Mouse (Mus musculus) cerebellum, adult 9-11 months (tissue): ENCODE measurements around the gene Wdr37.

ENCODE experiments used
- DNase-seq: peaks from one replicate; pipeline ENCODE4 v3.0.0; 2022

Wdr37 gene

DNA sequence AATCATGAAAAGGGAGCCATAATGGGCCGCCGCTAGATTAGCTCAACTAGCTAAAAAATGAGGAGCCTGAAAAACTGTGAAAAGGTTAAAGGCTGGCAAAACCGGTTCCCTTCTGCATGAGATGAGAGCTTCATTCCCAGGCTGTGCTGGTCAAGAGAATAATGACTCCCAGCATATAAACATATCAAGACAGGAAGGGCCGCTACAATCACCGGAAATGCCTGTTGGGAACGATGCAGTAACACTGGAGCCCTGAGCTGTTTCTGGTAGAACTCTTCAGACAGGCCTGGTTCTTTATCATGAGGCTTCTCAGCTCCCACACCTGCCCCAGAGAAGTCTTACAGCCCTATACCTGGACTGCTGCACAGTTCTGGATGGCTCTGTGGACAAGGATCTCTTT is 31.8 kb downstream of the Wdr37 start:
- DNase-seq: no peak

DNA sequence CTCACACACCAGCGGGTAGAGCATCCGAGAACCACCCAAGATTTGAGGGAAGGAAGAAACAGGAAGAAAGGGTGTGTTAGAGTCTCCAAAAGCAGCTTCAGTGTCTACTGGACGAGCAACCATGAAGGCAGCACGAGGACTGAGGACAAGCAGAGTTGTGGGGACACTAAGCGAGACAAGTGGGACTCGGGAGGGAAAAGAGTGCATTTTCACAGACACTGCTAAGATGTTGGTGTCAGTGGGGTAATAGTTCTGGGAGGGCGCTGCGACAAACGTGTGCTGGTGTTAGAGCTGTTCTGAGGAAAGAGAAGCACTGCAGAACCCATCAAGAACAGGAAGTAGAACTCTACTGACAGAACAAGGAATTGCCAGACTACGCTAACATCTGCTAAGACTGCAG is 32.6 kb downstream of the Wdr37 start:
- DNase-seq: no peak

DNA sequence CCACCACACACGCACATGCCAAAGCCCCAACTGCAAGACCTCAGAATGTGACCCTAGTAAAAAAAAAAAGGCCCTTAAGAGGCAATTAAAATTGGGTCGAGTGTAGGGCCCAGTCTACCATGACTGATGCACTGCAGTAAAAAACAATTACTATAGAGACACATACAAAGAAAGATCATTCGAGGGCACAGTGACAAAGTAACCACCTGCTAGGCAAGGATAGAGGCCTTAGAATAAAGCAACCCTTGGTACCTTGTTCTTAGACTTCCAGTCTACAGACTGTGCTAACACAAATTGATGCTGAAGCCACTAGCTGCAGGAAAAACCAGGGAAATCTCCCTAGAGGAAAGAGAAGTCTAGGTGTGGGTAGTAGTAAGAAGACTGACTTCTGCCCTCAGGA is 33.3 kb downstream of the Wdr37 start:
- DNase-seq: no peak

DNA sequence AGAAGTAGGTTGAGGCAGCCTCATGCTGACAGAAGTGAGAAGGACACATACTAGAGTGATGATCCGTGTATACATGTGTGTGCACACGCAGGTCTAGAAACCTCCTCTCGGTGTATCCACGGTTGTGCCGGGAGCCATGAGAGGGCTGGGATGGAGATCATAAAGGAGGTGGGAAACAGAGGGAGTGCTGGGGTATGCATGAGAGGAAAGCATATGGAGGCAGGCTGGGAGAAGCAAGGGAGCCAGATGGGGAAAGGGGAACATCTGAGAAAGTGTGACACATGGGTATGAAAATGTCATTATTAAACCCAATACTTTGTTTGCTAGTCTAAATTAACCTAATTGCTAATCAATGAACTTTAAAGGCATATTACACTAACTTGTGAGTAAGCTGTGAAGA is 37.1 kb downstream of the Wdr37 start:
- DNase-seq: no peak

DNA sequence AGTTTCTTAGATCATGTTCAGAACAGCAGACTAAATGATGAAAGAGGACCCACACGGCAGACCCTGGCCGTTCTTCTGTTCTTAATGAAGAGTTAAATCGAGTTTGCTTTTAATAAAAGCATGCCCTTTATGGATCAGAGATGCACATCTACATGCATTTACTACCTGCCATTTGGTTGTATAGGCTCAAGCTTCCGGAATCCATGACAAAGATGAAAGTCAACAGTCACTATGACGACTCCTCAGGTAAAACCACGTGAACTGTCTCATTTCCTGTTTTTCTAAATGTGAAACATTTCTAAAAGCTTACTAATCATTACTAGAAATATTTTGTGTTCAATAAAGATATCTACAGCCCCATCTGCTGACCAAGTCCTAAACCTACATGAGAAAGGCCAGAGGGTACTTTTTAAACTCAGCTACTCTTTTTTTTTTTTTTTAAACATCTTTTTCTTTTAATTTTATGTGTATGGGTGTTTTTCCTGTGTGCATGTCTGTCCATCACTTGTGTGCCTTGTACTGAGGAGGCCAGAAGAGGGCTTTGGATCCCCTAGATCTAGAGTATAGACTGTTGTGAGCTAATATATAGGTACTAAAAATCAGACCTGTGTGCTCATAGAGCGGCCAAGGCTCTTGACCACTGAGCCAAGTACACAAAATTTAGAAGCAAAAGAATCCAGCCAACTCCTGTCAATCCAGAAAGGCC is 40.0 kb downstream of the Wdr37 start:
- DNase-seq: no peak

DNA sequence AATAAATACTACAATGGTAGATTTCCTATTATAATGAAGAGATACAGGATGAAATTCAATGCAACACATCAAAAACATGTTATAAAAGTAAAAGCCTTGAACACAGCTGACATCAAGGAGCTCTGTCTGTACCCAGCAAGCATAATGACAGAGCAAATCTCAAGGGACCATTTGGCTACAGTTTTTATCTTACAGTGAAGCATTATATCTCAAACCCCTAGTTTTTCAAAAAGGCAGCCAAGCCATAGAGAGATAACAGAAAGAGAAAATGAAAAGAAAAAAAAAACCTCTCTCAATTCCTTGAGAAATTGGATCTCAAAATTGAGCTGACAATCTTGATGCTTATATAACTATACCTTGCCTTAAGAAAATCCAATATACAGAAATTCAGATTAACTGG is 41.0 kb downstream of the Wdr37 start:
- no peak for DNase-seq

DNA sequence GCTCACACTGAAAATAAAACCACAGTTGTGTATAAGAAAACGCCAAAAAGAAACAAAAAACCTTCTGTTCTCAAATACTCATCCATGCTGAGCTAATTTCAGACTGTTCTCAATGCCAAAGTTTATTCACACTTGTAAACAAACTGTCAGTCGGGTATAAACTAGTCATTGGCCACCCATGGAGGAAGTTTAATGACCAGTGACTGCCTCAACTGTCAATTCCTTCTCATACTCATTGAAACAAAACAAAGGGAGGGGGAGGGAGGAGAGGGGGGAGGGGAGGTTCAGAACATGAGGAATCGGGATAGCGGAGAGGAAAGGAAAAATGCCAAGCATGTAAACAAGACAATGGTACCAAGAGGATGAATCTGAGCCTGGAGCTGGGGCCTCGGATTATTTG is 41.9 kb downstream of the Wdr37 start:
- no peak for DNase-seq

DNA sequence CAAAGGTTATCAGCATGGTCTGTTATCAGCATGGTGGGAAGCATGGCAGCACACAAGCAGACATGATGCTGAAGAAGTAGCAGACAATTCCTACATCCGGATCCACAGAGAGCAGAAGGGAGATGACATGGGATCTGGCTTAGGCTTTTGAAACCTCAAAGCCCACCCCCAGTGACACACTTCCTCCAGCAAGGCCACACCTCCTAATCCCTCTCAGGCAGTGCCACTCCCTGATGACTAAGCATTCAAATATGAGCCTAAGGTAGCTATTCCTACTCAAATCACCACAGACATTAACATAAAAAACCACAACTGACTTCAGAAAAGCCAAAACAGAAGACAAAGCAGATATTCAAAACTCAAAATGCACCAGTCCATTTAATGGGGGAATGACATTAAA is 42.8 kb downstream of the Wdr37 start:
- no peak for DNase-seq

DNA sequence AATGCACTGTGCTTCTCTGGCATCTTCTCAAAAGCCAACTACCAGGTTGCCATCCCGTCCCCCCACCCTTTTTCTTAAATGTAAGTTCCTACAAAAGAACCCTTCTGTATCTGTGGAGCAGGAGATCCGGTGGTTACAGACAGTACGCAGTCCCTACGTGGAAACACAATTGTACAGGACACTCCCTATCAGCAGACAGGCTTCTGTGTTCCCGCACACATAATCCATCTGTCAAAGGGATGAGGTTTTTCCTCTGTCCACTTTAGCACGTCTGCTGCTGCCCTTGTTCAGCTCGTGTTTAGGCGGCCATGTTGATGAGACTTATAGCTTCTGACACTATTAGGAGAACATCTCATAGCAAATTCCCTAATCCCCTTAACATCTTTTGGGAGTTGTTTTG is 48.2 kb downstream of the Wdr37 start:
- no peak for DNase-seq

DNA sequence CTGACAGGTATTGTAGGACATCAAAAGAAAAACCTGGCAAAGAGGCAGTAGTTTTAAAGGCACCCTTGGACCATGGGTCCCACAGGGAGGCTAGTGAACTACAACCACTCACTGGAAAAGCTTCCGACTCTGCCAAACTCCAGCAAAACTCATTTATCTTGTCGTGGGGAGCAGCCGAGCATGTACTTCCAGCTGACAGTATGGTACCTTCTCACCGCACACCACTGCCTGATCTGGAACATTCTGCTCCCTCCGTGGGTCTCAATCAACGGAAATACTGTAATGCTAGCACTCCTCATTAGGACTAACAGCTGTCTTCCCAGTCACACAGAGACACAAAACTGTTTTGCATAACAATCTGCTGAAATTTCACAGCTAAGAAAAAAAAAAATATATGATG is 48.6 kb downstream of the Wdr37 start:
- DNase-seq: no peak

DNA sequence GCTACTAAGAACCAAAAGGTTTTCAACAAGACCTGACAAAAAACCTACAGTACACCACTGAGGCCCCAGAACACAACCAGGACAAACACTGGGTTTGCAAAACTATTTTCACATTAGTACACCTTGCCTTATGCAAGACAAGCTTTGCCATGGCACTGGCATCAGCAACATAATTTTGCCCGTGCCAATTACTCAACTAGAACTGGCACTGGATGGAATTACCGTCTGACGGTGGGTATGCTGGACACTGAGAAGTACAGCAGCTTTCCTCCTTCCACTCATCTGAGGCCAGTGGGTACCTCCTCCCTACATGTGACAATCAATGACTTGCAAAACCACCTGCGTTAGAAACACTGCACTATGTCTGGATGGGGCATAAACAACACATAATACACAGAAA is 49.5 kb downstream of the Wdr37 start:
- peak; percentile 42 for DNase-seq

DNA sequence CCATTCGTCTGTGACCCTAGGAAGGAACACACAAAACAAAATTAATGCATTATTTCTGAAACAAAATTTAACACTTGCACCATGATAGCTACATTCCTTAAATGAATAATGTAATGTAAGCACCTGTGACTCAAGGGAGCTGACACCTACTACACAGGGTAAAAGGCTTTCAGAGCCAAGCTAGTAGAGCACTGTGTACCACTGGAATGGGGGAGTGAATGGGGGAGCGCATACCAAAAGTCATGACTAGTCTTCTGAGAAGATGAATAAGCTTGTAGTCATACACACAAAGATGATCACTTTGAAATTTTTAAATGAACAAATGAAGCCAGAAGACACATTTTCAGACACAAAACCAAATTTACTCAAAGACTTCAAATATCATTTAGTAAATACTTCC is 65.8 kb downstream of the Wdr37 start:
- no peak for DNase-seq

DNA sequence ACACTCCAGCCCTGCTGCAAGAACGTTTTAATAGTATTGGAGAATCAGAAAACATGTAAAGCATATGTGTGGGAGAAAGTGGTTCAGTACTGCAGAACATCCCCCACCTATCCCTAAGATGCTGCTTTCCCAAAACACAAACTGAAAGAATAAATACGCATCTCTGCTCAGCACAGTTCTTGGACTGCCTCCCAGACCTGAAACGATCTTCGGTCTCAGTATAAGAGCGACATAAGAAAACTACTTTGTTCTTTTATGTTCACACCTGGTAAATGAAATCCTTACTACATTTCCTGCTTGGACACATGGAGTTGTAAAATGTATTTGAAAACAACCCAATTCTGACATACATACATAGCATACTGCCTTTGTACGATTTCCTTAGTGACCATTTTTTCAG is 71.1 kb downstream of the Wdr37 start:
- no peak for DNase-seq

DNA sequence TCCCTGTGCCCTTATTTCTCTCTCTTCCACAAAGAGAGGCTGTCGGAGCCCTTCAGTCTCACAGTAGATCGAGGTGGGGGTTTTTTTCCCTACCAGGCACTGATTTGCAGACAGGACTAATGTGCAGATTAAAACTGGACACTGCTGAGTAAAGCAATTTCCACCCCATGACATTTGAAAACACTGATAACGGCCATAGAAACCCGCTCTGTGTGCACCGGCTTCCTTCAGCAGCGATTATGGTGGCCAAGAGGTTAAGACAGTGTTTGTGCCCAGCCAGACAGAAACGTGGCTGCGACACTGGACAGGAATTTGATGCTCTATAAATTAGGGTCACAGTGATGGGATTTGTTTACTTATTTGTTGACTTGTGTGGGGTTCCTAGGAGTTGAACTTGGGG is 78.5 kb downstream of the Wdr37 start:
- DNase-seq: no peak

DNA sequence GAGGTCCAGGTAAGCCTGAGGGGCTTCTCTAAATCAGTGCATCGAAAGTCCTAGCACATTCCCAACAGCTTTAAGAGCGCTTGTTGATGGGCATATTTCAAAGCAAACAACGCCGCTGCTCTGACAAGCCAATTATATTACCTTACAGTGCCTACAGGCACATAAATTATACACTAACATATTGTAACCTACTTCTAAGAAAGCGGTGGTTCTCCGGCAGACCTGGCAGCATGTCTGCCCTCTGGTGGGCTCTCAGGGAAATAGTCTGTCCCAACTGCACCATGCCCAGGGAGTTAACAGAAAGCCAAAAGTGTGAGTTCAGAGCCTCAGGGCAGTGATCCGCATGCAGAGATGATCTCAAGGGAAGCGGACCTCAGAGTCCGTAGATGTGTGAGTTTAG is 86.5 kb downstream of the Wdr37 start:
- DNase-seq: peak; percentile 52

DNA sequence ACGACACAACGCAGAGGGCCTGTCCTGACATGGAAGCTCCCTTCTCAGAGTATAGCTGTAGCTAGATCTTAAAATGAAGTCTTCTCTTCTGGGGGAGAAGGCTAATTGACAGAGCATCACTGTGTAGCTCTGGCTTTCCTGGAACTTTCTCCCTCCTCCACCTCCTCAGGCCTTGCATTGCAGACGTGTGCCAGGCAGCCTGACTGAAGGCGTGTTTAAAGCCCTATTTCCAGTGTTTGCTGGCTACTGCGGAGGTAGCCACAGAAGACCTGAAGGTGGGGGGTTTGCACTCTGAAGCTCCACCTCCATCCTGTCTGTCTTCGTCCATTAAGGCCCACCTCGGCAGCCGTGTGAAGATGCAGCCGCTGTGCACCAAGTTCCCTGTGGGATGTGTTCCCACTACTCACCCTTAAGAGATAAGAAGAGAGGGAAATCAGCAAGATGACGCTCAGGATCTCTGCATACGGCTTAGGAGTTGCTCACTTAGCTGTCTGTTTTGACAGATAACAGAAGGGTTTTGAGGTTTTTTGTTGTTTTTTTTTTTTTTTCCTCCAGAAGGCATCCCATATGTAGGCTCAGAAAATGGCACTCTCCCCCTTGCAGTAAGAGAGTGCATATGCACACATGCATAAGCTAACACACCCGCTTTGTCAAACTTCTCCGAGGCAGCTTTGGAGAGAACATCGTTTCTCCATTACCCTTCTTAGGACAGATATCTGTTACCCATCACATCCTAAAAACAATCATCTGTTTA is 87.2 kb downstream of the Wdr37 start:
- DNase-seq: no peak

DNA sequence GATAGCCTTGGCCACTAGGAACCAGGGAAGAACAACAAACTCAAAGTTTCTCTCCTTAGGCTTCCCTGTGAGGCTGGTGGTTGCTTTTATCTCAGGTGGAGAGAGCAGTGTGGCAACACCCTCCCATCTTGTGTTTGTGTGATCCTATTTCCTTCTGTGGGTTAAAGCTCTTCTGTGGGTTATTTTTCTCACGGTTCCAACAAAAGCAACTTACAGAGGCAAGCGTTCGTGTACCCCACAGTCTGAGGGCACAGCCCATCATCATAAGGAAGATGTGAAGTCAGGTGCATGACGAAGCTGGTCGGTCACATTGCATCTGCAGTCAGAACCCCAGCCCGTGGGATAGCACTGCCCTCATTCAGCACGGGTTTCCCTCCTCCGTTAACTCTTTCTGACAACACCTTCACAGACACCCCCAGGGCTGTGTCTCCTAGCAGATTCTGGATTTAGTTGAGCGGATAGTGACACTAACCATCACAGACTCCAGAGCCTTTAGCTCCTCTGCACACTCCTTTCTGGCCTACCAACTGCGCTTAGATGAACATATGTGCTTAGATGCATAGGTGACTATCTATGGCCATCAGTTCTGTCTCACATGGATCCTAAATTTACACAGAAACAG is 87.9 kb downstream of the Wdr37 start:
- DNase-seq: no peak

DNA sequence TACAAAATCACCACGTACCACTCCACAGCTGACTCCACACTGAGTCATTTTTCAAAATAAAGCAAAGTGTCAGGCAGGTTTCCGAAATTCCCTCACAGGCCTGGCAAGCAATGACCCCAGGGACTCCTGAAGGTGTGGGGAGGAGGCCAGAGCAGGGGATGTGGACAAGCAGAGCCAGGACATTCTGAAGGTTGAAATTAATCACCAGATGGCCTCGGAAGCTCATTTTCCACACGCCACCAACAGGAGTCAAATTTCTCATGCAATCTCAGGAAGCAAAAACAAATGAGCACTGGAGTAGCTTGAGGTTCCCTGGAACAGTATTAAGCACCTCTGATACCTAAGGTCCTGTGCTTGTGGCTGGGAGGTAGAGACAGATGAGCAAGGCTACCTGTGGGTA is 89.1 kb downstream of the Wdr37 start:
- peak; percentile 78 for DNase-seq

DNA sequence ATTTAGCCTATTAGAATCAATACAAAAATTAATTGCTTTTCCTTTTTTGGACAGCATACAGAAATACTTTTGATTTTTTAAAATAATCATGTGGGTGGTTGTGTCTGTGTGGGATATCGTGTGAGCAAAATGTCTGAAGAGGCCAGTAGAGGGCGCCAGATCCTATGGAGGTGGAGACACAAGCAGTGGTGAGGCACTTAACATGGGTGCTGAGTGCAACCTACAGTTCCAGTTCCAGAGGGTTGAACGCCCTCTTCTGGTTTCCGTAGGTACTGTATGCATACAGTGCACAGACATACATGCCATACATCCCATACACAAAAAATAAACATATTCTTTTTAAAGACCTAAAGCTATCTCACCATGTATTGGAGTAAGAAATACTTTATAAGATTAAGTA is 91.3 kb downstream of the Wdr37 start:
- DNase-seq: peak; percentile 26

DNA sequence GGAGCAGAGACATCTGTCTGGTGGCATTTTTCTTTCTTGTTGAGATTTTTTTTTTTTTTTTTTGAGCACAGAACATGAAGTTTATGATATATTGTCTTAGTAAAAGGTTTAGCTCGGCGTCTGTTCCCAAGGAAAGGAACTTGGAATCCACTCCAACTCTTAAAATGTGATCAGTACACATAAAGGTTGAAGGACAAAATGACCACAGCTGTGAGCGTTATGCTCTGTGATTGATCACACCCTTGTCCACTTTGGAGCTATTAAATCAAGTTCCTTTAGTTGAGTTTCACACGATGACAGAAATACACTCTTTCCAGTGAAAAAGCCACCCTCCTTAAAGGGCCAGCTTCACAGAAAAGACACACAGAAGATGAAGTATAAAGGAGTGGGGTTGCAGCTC is 101.1 kb downstream of the Wdr37 start:
- no peak for DNase-seq

DNA sequence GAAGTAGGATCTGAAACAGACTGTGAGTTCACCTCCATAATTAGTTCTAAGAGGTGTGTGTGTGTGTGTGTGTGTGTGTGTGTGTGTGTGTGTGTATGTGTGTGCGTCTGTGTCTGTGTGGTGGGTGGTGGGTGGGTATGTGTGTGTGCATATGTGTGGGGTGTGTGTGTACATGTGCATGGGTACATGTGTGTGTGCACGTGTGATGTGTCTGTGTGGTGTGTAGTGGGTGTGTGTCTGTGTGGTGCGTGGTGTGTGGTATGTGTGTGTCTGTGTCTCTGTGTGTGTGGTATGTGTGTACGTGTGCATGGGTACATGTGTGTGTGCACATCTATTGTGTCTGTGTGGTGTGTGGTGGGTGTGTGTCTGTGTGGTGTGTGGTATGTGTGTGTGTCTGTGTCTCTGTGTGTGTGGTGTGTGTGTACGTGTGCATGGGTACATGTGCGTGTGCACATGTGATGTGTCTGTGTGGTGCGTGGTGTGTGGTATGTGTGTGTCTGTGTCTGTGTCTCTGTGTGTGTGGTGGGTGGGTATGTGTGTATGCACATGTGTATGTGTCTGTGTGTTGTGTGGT is 102.0 kb downstream of the Wdr37 start:
- DNase-seq: no peak

DNA sequence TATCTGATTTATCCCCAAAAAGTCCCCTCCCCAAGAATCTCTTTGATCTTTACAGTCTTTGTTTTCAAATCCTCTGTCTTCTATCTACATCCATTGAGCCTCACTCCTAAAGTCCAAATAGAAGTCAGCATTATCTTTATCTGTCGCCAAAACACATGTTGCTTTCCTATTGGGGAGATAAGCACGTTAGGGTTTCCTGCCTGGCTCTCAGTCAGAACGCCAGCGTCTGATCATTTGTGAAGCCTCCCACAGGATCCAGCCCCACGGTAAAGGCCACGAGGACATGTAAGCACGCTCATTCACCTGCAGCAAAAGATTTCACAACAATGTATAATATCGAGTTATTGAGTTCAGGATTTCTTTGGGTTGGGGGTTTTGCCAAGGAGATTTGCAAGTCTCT is 110.8 kb downstream of the Wdr37 start:
- DNase-seq: no peak
